In genomic region chr3:107550409-107551049, GRCm38 (mm10) we compare ENCODE assay signal across 8 mouse cellular contexts. TPM values are rescaled to one million over a fixed set of nuclear protein-coding genes. Genes with fewer than 3 reads are reported as not detected.
DNase-seq lines count a peak whose midpoint lies in the region; ATAC-seq and TF ChIP-seq lines count a peak whose summit lies in the region.

No protein-coding gene starts in this region.

- no peaks in the 10 kb centered on the region for H3K36me3 ChIP-seq in forebrain, embryonic 10.5 days (replicated peaks)
- H3K36me3 ChIP-seq in forebrain, embryonic 15.5 days, result no peaks in the 10 kb centered on the region
- H3K36me3 ChIP-seq in stomach, postnatal 0 days (ENCODE audit: control insufficient read depth, insufficient read depth, low read length), result no peaks in the 10 kb centered on the region

- H3K9ac ChIP-seq in forebrain, embryonic 15.5 days (replicated peaks), result no peak overlapping the region
- no peak overlapping the region for H3K9ac ChIP-seq in stomach, postnatal 0 days (ENCODE audit: low read length)

- no peak for TF ChIP-seq EP300 in stomach, postnatal 0 days (optimal IDR thresholded peaks at IDR 0.05)

- peaks cover 13% of the 10 kb centered on the region for H3K4me1 ChIP-seq in forebrain, embryonic 10.5 days
- H3K4me1 ChIP-seq in forebrain, embryonic 15.5 days, result peaks cover 14% of the 10 kb centered on the region
- H3K4me1 ChIP-seq in stomach, postnatal 0 days (replicated peaks; ENCODE audit: control insufficient read depth, insufficient read depth), result no peaks in the 10 kb centered on the region

- H3K4me3 ChIP-seq in forebrain, embryonic 10.5 days, result no peak overlapping the region
- no peak overlapping the region for H3K4me3 ChIP-seq in forebrain, embryonic 15.5 days
- no peak overlapping the region for H3K4me3 ChIP-seq in stomach, postnatal 0 days (ENCODE audit: low read depth, low read length)

- peaks cover under 1% of the 10 kb centered on the region; the same call in 1 of the 2 replicates for H3K27me3 ChIP-seq in forebrain, embryonic 10.5 days (ENCODE audit: poor library complexity, severe bottlenecking)
- no peaks in the 10 kb centered on the region for H3K27me3 ChIP-seq in forebrain, embryonic 15.5 days
- H3K27me3 ChIP-seq in stomach, postnatal 0 days (ENCODE audit: control insufficient read depth, insufficient read depth, low read length), result no peaks in the 10 kb centered on the region

- peak; percentile 64 for DNase-seq in forebrain, embryonic 10.5 days (ENCODE audit: extremely low spot score, low spot score)
- DNase-seq in urinary bladder, postnatal 14 days (ENCODE audit: low spot score), result peak; percentile 61
- no peak for DNase-seq in urinary bladder, postnatal 10 days (ENCODE audit: low spot score)
- peak; percentile 87 for DNase-seq in embryo, embryonic 10.5 days (ENCODE audit: low spot score)
- peak; percentile 54 for DNase-seq in induced T-regulatory cell, adult 2 months (ENCODE audit: low read depth)
- peak; percentile 72 for DNase-seq in lung, postnatal 10 days
- DNase-seq in stomach, postnatal 0 days (ENCODE audit: low spot score), result peak; percentile 74

- WGBS in forebrain, embryonic 10.5 days, result 75% methylated on average over 17 of the region's 17 CpGs
- 73% methylated on average over 17 of the region's 17 CpGs for WGBS in forebrain, embryonic 15.5 days
- WGBS in stomach, postnatal 0 days, result 72% methylated on average over 17 of the region's 17 CpGs

- no peak overlapping the region for H3K27ac ChIP-seq in forebrain, embryonic 10.5 days
- no peak overlapping the region for H3K27ac ChIP-seq in forebrain, embryonic 15.5 days (replicated peaks)
- H3K27ac ChIP-seq in stomach, postnatal 0 days (replicated peaks), result no peak overlapping the region

- peak; percentile 80 for TF ChIP-seq CTCF in stomach, postnatal 0 days (IDR thresholded peaks at IDR 0.05; ENCODE audit: low read depth)

- no peak overlapping the region for H3K4me2 ChIP-seq in forebrain, embryonic 15.5 days (replicated peaks)
- no peak overlapping the region for H3K4me2 ChIP-seq in stomach, postnatal 0 days (replicated peaks; ENCODE audit: low read depth)

- H3K9me3 ChIP-seq in forebrain, embryonic 10.5 days, result no peaks in the 10 kb centered on the region
- no peaks in the 10 kb centered on the region for H3K9me3 ChIP-seq in forebrain, embryonic 15.5 days
- H3K9me3 ChIP-seq in stomach, postnatal 0 days (ENCODE audit: control insufficient read depth, low read length), result no peaks in the 10 kb centered on the region

- no peak; the same call in 1 of the 2 replicates for ATAC-seq in forebrain, embryonic 15.5 days (replicated peaks)
- ATAC-seq in stomach, postnatal 0 days (ENCODE audit: low FRiP score, low TSS enrichment), result no peak

RNA-seq across cellular contexts. Expression of gene Ubl4b, which starts 4.3 kb away (rescaled TPM):
- polyA plus RNA-seq in forebrain, embryonic 10.5 days (2016; fragmentation: Nextera tagmentation; extraction: Ambion mirVana), result 0.46 and 0.54 TPM in 2 replicates
- 0.13 TPM in 1 of 2 replicates, not detected in the other for polyA plus RNA-seq in forebrain, embryonic 15.5 days (2015; fragmentation: Nextera tagmentation; extraction: Ambion mirVana)
- polyA plus RNA-seq in stomach, postnatal 0 days (2015; fragmentation: Nextera tagmentation; extraction: Ambion mirVana), result not detected in 2 replicates

RNA-seq across cellular contexts. Expression of gene Slc6a17, which starts 32.7 kb away (rescaled TPM):
- polyA plus RNA-seq in forebrain, embryonic 10.5 days (2016; fragmentation: Nextera tagmentation; extraction: Ambion mirVana), result 2.4 and 3.7 TPM in 2 replicates
- polyA plus RNA-seq in forebrain, embryonic 15.5 days (2015; fragmentation: Nextera tagmentation; extraction: Ambion mirVana), result 17.2 and 19.6 TPM in 2 replicates
- 1.7 and 2.1 TPM in 2 replicates for polyA plus RNA-seq in stomach, postnatal 0 days (2015; fragmentation: Nextera tagmentation; extraction: Ambion mirVana)

RNA-seq across cellular contexts. Expression of gene Alx3, which starts 44.3 kb away (rescaled TPM):
- 41.0 and 41.6 TPM in 2 replicates for polyA plus RNA-seq in forebrain, embryonic 10.5 days (2016; fragmentation: Nextera tagmentation; extraction: Ambion mirVana)
- 2.5 and 3.1 TPM in 2 replicates for polyA plus RNA-seq in forebrain, embryonic 15.5 days (2015; fragmentation: Nextera tagmentation; extraction: Ambion mirVana)
- polyA plus RNA-seq in stomach, postnatal 0 days (2015; fragmentation: Nextera tagmentation; extraction: Ambion mirVana), result not detected in 2 replicates

Comparison
In these comparisons a context has a peak if more than half of its experiments do, and no peak if none do; other contexts are left out.
1. RNA of gene Alx3, which starts 44.3 kb away (polyA plus RNA-seq): 41.0 to 41.6 TPM in forebrain, embryonic 10.5 days; 2.5 to 3.1 TPM in forebrain, embryonic 15.5 days and not detected in stomach, postnatal 0 days; every median in the first group is over 10 times any median in the second.